Mouse (Mus musculus) kidney, embryonic 14.5 days (tissue): ENCODE measurements around the gene Rpl3l. TPM values are rescaled to one million over a fixed set of nuclear protein-coding genes. Genes with fewer than 3 reads are reported as not detected.

ENCODE experiments used
- ATAC-seq: fragments of 200-750 bp; cut with Nextera tagmentation; 2 replicates; pipeline ENCODE4 v1.8.0; 2017; ENCODE audit warnings: moderate number of reproducible peaks, mild to moderate bottlenecking, moderate TSS enrichment, moderate library complexity; ENCODE audit not compliant: low FRiP score, low TSS enrichment
- H3K27ac ChIP-seq: fragments of 300-500 bp; sonication (generic); 2 replicates; pipeline ENCODE4 v1.5.1; 2014; ENCODE audit warnings: low read depth, mild to moderate bottlenecking, low read length, moderate library complexity, mixed read lengths
- H3K27me3 ChIP-seq: fragments of 300-500 bp; sonication (generic); 2 replicates; pipeline ENCODE4 v1.6.1; 2014; ENCODE audit warnings: mild to moderate bottlenecking, low read length; ENCODE audit not compliant: control insufficient read depth, insufficient read depth
- H3K36me3 ChIP-seq: fragments of 300-500 bp; sonication (generic); 2 replicates; pipeline ENCODE4 v1.6.1; 2014; ENCODE audit warnings: low read length, mixed read lengths; ENCODE audit not compliant: control insufficient read depth, insufficient read depth
- H3K4me1 ChIP-seq: fragments of 300-500 bp; sonication (generic); 2 replicates; pipeline ENCODE4 v1.6.1; 2014; ENCODE audit warnings: low read length, mixed read lengths; ENCODE audit not compliant: control insufficient read depth, insufficient read depth
- H3K4me2 ChIP-seq: fragments of 300-500 bp; sonication (generic); replicated peaks from 2 replicates; pipeline ENCODE4 v1.6.1; 2014; ENCODE audit warnings: low read depth, mild to moderate bottlenecking, low read length
- H3K4me3 ChIP-seq: fragments of 300-500 bp; sonication (generic); 2 replicates; pipeline ENCODE4 v1.5.1; 2014; ENCODE audit warnings: mild to moderate bottlenecking, low read length
- H3K9ac ChIP-seq: fragments of 300-500 bp; sonication (generic); 2 replicates; pipeline ENCODE4 v1.6.1; 2014; ENCODE audit warnings: low read depth, mild to moderate bottlenecking, low read length, moderate library complexity
- H3K9me3 ChIP-seq: fragments of 300-500 bp; sonication (generic); 2 replicates; pipeline ENCODE4 v1.6.1; 2016; ENCODE audit warnings: low read length; ENCODE audit not compliant: control insufficient read depth
- whole genome bisulfite sequencing: fragments of 180-500 bp; shearing (Covaris S2); extraction: QIAGEN DNeasy Blood & Tissue Kit; methylation state at CpG from one replicate; pipeline ENCODE4 v1.1.7; 2014; 5-methylcytosine and 5-hydroxymethylcytosine counted together
- polyA plus RNA-seq: library from polyadenylated mRNA; unstranded; fragments of >200 nt; fragmentation: Nextera tagmentation; extraction: Ambion mirVana; gene quantifications from 2 replicates; pipeline ENCODE4 v1.2.1, GENCODE M21; 2014

The Rpl3l gene
- polyA plus RNA-seq, 1 experiment from 2014 or later: not detected

DNA sequence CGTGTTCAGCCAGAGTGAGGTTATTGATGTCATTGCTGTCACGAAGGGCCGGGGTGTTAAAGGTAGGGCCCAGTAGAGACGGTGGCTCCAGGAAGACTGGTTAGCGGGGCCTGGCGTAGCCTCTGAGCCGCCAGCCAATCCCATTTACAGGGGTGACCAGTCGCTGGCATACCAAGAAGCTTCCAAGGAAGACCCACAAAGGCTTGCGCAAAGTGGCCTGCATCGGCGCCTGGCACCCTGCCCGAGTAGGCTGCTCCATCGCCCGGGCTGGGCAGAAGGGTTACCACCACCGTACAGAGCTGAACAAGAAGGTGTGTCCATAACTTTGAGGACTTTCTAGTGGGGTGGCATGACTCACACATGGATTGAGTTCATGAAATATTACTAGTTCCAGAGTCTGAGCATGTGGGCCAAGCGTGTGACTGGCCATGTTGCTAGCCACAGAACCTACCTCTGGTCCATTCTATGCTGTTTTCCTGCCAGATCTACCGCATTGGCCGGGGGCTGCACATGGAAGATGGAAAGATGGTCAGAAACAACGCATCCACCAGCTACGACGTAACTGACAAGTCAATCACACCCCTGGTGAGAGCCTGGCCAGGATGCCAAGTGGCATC, 5.9 kb downstream of the Rpl3l start:
- no peak overlapping the region for H3K9ac ChIP-seq
- H3K27me3 ChIP-seq: no peaks in the 10 kb centered on the region
- no peaks in the 10 kb centered on the region for H3K36me3 ChIP-seq
- H3K27ac ChIP-seq: no peak overlapping the region
- H3K4me2 ChIP-seq: no peak overlapping the region
- no peaks in the 10 kb centered on the region for H3K9me3 ChIP-seq
- H3K4me1 ChIP-seq: peaks cover 7% of the 10 kb centered on the region; the same call in 1 of the 2 replicates
- no peak for ATAC-seq
- WGBS: 91% methylated on average over 21 of the region's 21 CpGs
- H3K4me3 ChIP-seq: no peak overlapping the region

DNA sequence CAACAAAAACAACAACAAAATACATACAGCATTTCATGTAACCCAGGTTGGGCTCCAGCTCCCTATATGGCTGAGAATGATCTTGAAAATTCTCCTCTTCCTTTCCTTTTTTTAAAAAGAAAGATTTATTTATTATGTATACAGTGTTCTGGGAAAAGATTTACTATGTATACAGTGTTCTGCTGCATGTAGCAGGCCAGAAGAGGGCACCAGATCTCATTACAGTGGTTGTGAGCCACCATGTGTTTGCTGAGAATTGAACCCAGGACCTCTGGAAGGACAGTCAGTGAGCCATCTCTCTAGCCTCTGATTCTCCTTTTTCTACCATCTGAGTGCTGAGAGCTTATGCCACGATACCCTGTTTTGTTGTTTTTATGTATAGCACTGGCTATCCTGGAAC, 6.9 kb downstream of the Rpl3l start:
- no peak overlapping the region for H3K27ac ChIP-seq
- H3K4me1 ChIP-seq: peaks cover 7% of the 10 kb centered on the region; the same call in 1 of the 2 replicates
- no peaks in the 10 kb centered on the region for H3K27me3 ChIP-seq
- H3K9me3 ChIP-seq: no peaks in the 10 kb centered on the region
- ATAC-seq: no peak
- no peaks in the 10 kb centered on the region for H3K36me3 ChIP-seq
- 90% methylated on average over 1 of the region's 1 CpGs for WGBS
- no peak overlapping the region for H3K4me3 ChIP-seq
- no peak overlapping the region for H3K4me2 ChIP-seq
- no peak overlapping the region for H3K9ac ChIP-seq

DNA sequence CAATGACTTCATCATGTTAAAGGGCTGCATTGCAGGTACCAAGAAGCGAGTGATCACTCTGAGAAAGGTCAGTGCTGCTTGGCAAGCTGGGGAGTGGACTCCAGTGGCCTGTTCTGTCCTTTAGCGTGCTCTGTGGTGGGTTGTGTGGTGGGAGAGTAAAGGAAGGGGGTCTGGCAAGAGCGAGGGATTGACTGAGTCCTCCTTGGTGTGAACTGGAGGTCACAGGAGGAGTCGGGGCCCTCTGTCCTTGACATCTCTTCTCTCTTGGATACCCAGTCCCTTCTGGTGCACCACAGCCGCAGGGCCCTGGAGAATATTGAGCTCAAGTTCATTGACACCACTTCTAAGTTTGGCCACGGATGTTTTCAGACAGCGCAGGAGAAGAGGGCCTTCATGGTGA, 7.8 kb downstream of the Rpl3l start:
- H3K27me3 ChIP-seq: no peaks in the 10 kb centered on the region
- H3K27ac ChIP-seq: no peak overlapping the region
- 89% methylated on average over 7 of the region's 7 CpGs for WGBS
- peaks cover 6% of the 10 kb centered on the region; the same call in 1 of the 2 replicates for H3K36me3 ChIP-seq
- H3K9me3 ChIP-seq: no peaks in the 10 kb centered on the region
- no peak overlapping the region for H3K9ac ChIP-seq
- no peak overlapping the region for H3K4me3 ChIP-seq
- ATAC-seq: no peak
- peaks cover 7% of the 10 kb centered on the region; the same call in 1 of the 2 replicates for H3K4me1 ChIP-seq
- H3K4me2 ChIP-seq: 0 out of 2 replicates have a peak overlapping the region, but pooled peaks have one; percentile 45

DNA sequence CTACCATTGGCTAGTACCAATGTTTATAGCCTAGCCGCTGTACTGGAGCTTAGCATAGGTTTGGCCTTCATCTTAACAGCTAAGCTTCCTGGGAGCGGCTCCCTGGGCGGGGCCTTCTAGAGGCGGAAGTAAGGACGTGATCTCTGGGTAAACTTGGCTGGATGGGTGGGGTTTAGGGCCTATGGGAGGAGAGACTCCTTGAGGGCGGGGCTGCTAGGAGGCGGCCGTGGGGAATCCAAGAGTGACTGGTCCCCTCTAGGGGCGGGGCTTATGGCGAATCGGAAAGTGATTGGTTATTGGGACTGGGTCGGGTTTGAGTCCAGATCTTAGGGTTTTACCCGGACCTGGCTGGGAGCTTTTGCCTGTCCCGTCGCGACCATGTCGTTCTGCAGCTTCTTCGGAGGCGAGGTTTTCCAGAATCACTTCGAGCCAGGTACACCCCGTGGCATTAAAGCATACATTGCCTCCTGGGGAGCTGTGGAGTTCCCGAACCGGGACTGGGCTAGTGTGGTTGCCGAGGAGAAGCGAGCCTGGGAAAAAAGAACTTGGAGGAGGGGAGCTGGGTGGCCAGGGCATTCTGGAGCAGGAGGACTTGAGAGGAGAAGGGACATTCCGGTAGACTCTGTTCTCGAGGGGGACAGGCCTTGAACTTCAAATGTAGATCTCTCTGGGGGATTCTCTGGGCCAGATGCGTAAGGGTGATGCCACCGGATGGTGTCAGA, 8.9 kb downstream of the Rpl3l start, which contains the start of gene Msrb1:
Gene Msrb1 (plus strand): TSS at position 313 of the 722 bp plus-strand sequence.
- Histone ChIP-seq H3K27ac (peak within 1 kb of the TSS; percentile 53; the same call in 1 of the 2 replicates), H3K4me3 (peak within 1 kb of the TSS; percentile 66), H3K36me3 (peaks cover 12% of the 10 kb centered on the region; the same call in 1 of the 2 replicates), H3K9me3 (no peaks in the 10 kb centered on the region), H3K4me1 (peaks cover 7% of the 10 kb centered on the region; the same call in 1 of the 2 replicates), H3K9ac (peak within 1 kb of the TSS; percentile 72), H3K4me2 (peak within 1 kb of the TSS; percentile 86), H3K27me3 (no peaks in the 10 kb centered on the region)
- 2% methylated on average over 29 of the region's 29 CpGs for WGBS
- peak; percentile 97 for ATAC-seq

DNA sequence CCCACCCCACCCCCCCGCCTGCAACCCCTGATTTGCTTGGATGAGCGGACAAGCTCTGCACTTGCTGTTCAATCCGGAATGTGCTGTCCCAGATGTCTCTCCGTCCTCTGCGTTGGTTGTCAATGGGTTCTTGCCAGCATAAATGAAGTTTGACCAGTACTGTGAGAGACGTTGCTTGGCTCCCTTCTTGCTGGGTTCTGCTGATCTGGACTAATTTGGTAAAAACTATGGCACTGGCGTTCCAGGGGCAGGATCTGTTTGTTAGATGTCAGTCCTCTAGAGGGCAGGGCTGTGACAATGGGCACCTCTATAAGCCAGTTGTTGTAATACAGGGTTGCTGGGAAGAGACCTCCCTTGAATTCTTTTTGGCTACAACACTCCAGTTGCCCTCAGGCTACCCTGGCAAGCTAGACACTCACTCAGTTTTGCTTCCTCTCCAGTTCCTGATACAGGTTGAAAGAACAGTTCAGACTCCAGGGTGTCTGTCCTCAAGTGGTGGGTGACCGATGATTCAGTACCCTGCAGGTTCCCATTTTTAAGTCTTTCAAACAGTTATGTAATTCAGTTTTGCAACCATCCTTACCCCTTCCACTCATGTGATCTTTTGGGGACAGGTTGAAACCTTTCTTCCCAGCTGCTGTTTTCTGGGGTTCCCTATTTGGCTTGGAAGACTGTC, 9.7 kb downstream of the Rpl3l start:
- H3K9ac ChIP-seq: peak overlapping the region; percentile 72; the same call in 1 of the 2 replicates
- no peak overlapping the region for H3K27ac ChIP-seq
- 20% methylated on average over 8 of the region's 8 CpGs for WGBS
- H3K4me2 ChIP-seq: peak overlapping the region; percentile 86
- H3K4me1 ChIP-seq: peaks cover 7% of the 10 kb centered on the region; the same call in 1 of the 2 replicates
- no peaks in the 10 kb centered on the region for H3K27me3 ChIP-seq
- no peak for ATAC-seq
- no peaks in the 10 kb centered on the region for H3K9me3 ChIP-seq
- peaks cover 12% of the 10 kb centered on the region; the same call in 1 of the 2 replicates for H3K36me3 ChIP-seq
- H3K4me3 ChIP-seq: peak overlapping the region; percentile 66

DNA sequence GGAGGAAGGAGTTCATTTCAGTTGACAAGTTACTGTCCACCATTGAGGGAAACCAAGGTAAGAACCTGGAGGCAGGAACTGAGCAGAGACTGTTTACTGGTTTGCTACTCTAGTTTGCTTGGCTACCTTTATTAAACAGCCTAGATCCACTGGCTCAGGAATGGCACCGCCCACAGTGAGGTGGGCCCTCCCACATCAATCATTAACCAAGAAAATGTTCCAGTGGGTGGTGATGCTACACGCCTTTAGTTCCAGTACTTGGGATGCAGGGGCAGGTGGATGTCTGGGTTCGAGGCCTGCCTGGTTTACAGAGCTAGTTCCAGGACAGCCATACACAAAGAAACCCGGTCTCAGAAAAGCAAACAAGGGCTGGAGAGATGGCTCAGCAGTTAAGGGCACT, 10.6 kb downstream of the Rpl3l start:
- Histone ChIP-seq H3K27ac (no peak overlapping the region), H3K27me3 (no peaks in the 10 kb centered on the region), H3K36me3 (peaks cover 15% of the 10 kb centered on the region; the same call in 1 of the 2 replicates), H3K4me2 (no peak overlapping the region), H3K4me3 (no peak overlapping the region), H3K9me3 (no peaks in the 10 kb centered on the region), H3K9ac (no peak overlapping the region), H3K4me1 (peaks cover 7% of the 10 kb centered on the region; the same call in 1 of the 2 replicates)
- 80% methylated on average over 4 of the region's 4 CpGs for WGBS
- no peak for ATAC-seq

DNA sequence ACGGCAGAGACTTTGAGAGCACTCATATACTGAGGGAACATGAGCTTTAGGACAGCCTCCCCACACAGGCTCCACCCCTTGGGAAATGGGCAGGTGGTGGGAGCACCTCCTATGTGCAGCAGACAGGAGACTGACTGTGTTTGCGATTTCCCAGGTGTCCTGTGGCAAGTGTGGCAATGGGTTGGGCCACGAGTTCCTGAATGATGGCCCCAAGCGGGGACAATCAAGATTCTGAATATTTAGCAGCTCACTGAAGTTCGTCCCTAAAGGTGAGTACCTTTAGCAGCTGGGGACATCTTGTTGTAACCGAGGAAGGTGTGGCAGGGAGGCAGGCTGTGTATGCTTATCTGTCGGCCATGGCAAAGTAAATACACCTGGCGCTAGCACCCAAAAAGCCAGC, 12.3 kb downstream of the Rpl3l start:
- H3K9ac ChIP-seq: no peak overlapping the region
- ATAC-seq: no peak
- H3K36me3 ChIP-seq: peaks cover 15% of the 10 kb centered on the region; the same call in 1 of the 2 replicates
- no peak overlapping the region for H3K27ac ChIP-seq
- no peaks in the 10 kb centered on the region for H3K27me3 ChIP-seq
- H3K4me1 ChIP-seq: peaks cover 7% of the 10 kb centered on the region; the same call in 1 of the 2 replicates
- no peaks in the 10 kb centered on the region for H3K9me3 ChIP-seq
- H3K4me2 ChIP-seq: no peak overlapping the region
- WGBS: 84% methylated on average over 8 of the region's 8 CpGs
- no peak overlapping the region for H3K4me3 ChIP-seq

DNA sequence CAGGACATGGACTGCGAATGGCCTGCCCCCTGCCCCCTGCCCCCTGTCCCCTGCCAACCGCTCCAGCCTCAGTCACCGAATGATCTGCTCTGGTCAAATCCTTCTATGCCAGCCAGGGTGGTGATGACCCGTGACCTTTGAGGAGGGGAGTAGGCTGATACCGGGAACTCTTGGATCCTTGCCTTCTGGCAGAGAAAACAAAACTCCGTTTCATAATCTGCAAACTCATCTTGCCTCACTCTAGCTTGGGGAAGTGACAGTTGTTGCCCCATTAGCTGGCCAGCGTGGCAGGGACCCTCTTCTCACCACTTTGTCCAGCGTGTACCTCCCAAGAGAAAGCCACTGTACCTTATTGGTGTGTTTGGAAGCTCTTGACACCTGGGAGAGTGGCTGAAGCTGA, 14.7 kb downstream of the Rpl3l start:
- Histone ChIP-seq H3K27ac (no peak overlapping the region), H3K4me2 (no peak overlapping the region), H3K27me3 (no peaks in the 10 kb centered on the region), H3K9ac (no peak overlapping the region), H3K36me3 (peaks cover 15% of the 10 kb centered on the region; the same call in 1 of the 2 replicates), H3K9me3 (no peaks in the 10 kb centered on the region), H3K4me3 (no peak overlapping the region), H3K4me1 (peaks cover 3% of the 10 kb centered on the region; the same call in 1 of the 2 replicates)
- ATAC-seq: no peak
- 79% methylated on average over 8 of the region's 8 CpGs for WGBS
